Mouse (Mus musculus) left cerebral cortex, adult 9 months (tissue): Measurements from ENCODE around the gene Tmem273.

ENCODE experiments used
- DNase-seq, 2 experiments: peaks; one replicate each; pipeline ENCODE4 v3.0.0; 2022; ENCODE audit warnings: low spot score in 2 of 2

Tmem273 gene

GRCm38 (mm10) chr14:32812429-32812828 lies 26.7 kb downstream of the Tmem273 start:
- DNase-seq: no peak

- no peak for DNase-seq
Observed at GRCm38 (mm10) chr14:32814961-32815360, 29.2 kb downstream of the Tmem273 start.

- no peak for DNase-seq
Observed at GRCm38 (mm10) chr14:32816533-32816932, 30.8 kb downstream of the Tmem273 start.

DNA sequence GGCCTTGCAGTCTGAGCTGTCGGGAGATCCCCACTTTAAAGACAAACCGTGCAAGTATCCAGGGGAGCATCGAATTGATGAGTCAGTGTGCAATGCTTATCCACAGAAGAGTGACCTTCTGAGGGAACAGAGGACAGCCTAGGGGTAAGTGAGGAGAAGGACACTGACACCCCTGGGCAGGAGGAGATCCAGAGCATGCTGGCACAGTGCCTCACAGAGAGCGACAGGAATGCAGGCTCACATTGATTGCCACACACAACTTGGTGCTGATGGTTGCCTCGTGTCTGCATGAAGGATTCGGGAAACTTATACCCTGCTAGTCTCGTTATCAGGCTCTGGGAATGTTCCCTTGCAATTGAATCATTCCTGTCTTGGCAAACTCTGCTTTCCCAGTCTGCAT lies 31.5 kb downstream of the Tmem273 start:
- DNase-seq: no peak

DNA sequence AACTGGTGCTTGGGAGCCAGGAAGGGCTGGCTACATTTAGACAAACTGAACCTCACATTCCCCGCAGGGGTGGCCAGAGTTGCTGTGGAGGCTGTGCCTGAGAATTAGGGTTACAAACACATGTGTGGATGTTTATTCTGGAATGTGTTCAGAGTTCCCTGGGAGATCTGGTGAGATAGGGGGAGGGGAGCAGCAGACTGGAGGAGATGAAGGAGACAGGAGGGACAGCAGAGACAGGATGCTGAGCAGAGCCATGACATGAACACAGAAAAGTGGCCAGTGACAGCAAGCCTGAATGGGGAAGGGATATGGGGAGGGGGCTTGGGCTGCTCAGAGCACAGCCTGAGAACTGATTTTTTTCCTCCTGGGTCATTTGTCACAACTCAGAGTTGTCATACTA lies 33.5 kb downstream of the Tmem273 start:
- no peak for DNase-seq

GRCm38 (mm10) chr14:32822812-32823211 lies 37.0 kb downstream of the Tmem273 start:
- no peak for DNase-seq

- no peak for DNase-seq
Observed at GRCm38 (mm10) chr14:32823861-32824260, 38.1 kb downstream of the Tmem273 start.

GRCm38 (mm10) chr14:32824267-32825150 lies 38.7 kb downstream of the Tmem273 start:
- no peak for DNase-seq

GRCm38 (mm10) chr14:32825426-32826032 lies 39.8 kb downstream of the Tmem273 start:
- no peak for DNase-seq

GRCm38 (mm10) chr14:32827165-32827564 lies 41.4 kb downstream of the Tmem273 start:
- DNase-seq: no peak

- peak in 1 of 2 experiments; percentile 28 for DNase-seq
Observed at GRCm38 (mm10) chr14:32827994-32828650, 42.4 kb downstream of the Tmem273 start.

DNA sequence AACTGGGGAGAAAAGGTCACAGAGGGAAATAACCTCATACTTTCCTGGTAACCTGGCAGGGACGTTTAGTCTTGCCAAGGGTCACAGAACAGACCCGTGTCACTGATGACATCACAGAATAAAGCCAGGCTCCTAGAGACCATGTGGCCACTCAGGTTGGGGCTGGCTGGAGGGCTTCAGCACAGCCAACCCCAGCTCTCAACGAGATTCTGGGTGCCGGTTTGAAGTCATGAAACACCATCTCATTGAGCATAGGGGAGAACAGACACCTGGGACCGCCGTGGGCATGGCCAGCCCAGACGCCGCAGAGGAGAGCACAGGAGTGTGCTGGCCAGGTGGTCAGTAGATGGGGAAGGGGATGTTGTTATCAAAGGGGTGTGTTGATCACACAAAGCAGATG lies 48.1 kb downstream of the Tmem273 start, which contains the start of gene Fam170b:
Gene Fam170b (plus strand): TSS at position 116 of the 400 bp plus-strand sequence.
- DNase-seq: no peak

DNA sequence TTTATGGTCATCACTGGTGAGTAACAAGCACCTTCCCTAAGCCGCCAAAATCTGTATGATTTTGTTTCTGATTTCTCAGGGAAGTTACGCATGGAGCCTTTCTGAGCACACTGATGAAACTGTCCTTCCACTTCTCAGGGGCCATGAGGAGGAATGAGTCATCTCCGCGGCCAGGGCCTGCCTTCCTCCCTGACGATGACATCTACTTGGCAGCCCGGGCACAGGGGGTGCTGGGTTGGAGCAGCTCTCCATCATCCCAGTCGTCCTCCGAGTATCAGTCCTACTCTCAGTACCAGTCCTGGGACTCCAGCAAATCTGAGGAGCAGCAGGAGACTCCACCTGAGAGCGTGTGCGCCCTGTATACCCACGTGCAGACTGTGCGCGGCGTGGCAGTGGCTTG lies 49.4 kb downstream of the Tmem273 start:
- DNase-seq: no peak

- DNase-seq: no peak
Observed at GRCm38 (mm10) chr14:32835596-32835995, 49.8 kb downstream of the Tmem273 start.

- DNase-seq: no peak
Observed at GRCm38 (mm10) chr14:32836191-32836590, 50.4 kb downstream of the Tmem273 start.

DNA sequence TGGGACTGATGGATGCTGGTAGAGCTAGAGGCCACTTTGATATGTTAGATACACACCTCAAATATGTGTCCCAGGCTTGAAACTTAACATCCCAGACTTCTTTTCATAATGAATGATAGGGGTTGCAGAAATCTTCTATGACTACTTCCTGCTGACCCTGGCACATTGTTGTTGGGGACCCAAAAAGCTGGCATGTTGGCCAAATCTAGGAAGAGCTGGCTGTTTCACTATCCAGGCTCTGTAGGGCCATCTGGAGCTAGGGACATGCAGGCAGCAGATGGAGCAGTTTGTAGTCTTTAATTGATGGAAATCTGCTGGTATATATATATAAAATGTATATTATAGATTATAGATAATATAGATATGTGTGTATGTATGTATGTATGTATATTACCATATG lies 56.3 kb downstream of the Tmem273 start:
- DNase-seq: no peak

- no peak for DNase-seq
Observed at GRCm38 (mm10) chr14:32854059-32854458, 68.3 kb downstream of the Tmem273 start.

- no peak for DNase-seq
Observed at GRCm38 (mm10) chr14:32856246-32856645, 70.5 kb downstream of the Tmem273 start.

DNA sequence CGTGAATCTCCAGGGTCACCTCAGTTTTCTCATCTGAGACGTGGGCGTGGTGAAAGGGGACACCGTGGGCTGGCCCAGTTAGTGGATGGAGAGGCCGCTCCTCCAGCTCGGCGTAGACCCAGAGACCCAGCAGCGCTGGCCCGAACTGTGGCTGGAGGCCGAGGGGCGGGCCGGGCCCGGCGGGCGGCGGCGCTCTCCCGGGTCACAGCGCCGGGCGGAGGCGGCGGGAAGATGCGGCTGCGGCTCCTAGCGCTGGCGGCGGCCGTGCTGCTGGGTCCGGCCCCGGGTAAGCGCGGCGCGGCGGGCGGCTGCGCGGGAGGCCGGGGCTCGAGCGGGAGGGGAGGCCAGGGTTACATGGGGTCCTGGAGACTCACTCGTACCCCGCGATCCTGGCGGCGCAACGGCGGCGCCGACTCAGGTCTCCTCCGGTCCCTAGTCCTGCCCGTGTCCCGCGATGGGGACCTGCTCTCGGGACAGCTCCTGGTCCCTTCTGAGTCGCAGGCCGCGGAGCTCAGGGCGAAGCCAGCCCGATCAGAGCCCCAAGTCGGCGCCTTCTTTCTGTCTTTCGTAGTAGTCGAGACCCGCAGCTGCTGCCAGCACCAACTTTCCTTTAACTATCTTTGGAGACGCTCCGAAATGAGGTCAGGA lies 71.0 kb downstream of the Tmem273 start, which contains the start of gene Vstm4:
Gene Vstm4 (plus strand): TSS at position 76 of the 648 bp plus-strand sequence.
- DNase-seq: no peak

GRCm38 (mm10) chr14:32858361-32858760 lies 72.6 kb downstream of the Tmem273 start:
- DNase-seq: no peak

- no peak for DNase-seq
Observed at GRCm38 (mm10) chr14:32858941-32859510, 73.3 kb downstream of the Tmem273 start.
